Mouse (Mus musculus) cerebellum, adult 9-11 months (tissue): ENCODE data around the gene Pim2.

Experiments
- DNase-seq: peaks from one replicate; pipeline ENCODE4 v3.0.0; 2022

Gene Pim2

DNA sequence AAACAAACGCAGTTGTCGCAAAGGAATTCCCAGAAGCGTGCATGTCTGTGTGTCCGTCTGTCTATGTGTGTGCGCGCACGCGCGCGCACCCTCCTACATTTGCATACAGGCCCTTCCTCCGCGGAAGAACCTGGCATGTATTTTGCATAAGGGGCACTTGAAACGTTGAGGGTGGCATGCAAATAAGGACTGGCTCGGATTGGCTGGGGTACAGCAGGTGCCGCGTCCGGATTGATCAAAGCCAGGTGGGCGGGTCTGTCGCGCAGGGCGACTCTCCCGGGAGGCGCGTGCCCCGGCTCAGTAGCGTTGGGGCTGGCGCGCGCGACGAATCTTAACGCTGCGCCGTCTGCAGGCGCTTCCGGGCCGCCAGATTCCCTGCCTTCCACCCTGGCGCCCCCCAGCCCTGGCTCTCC lies at the start of gene Pim2:
Gene Pim2, plus strand, starts transcription at position 256 of the 413 bp plus-strand sequence.
- DNase-seq, result peak; percentile 94

GRCm38 (mm10) chrX:7837146-7837545 lies 40.9 kb upstream of the Pim2 start:
- DNase-seq, result no peak

GRCm38 (mm10) chrX:7840842-7841162 lies 37.3 kb upstream of the Pim2 start:
- DNase-seq, result no peak

DNA sequence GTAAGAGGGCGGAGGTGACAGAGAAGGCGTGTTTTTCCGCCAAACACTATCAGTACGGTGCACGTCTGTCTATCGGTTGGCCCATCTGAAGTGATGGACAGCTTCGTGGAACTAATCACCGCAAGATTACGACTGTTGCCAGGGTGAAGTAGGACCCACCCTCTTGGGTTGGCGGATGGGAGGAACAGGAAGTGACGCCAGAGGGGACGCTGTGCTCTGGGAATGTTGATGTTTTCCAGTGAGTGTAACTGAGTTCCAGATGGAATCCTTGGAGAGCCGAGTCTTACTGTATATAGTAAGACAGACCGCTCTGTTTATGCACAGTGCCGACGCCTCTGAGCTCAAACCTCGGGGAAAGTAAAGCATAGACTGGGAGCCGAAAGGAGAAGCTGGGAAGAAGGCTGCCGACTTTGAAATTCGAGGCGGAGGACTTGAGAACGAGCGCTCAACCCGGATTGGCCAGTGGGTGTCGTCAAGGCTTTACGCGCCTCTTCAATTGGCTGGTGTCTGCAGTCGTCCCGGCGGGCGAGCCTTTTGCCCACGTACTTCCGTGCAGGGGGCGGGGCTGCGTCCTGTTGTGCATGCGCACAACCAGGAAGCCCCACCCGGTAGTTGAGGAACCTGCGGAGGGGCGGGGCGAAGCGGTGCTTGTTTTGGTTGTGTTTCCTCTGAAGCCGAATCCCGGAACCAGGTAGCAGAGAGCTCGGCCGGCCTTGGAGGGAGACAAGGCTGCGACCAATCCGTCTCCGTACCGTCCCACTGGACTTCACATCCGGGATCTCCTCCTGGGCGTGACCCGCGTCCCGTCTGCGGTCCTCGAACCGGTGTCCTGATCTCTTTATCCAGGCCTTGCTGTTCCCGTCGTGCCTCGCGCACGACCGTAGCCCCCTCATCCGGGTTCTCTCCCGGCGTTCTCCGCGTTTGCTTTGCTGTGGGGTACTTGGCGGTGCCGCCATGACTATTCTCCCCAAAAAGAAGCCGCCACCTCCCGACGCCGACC lies 36.6 kb upstream of the Pim2 start, which contains the start of gene Otud5:
Gene Otud5, plus strand, starts transcription at position 202 of the 1,000 bp plus-strand sequence.
- peak; percentile 97 for DNase-seq

DNA sequence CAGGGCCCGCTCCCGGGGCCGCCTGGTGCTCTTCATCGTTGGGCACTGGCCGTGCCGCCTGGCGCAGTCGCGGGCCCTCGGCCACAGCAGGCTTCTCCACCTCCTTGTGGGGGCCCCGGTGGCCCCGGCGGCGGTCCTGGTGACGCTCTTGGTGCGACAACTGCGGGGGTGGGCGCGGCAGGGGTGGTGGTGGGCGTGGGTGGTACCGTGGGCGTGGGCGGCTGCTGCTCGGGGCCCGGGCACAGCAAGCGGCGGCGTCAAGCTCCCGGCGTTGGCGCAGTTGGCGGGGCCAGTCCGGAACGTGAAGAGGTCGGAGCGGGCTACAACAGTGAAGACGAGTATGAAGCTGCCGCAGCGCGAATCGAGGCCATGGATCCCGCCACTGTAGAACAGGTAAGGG lies 35.7 kb upstream of the Pim2 start:
- DNase-seq, result no peak

- DNase-seq, result no peak
These were observed 30.2 kb upstream of the Pim2 start for GRCm38 (mm10) chrX:7847845-7848244.

DNA sequence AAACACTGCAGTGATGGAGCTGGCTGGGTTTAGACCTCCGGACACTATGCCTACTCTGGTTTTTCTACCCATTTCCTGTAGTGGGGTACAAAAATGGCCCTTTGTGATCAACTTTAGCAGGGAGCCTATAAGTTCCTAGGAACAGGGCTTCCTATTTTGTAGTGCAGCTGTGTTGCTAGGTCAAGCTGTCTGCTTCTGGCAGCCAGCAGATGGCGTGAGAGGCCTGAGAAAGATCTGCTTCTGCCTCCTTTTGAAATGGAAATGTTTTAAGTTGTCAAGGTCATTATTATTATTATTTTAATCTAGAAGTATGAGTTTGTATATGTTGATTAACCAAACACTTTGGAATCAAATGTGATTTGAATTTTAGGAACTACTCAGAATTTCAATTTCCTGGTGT lies 23.5 kb upstream of the Pim2 start:
- no peak for DNase-seq

- no peak for DNase-seq
These were observed 18.8 kb upstream of the Pim2 start for GRCm38 (mm10) chrX:7859191-7859753.

GRCm38 (mm10) chrX:7863181-7863580 lies 14.9 kb upstream of the Pim2 start:
- no peak for DNase-seq

- DNase-seq, result no peak
These were observed 13.5 kb upstream of the Pim2 start for GRCm38 (mm10) chrX:7864551-7864950.

- no peak for DNase-seq
These were observed 12.7 kb upstream of the Pim2 start for GRCm38 (mm10) chrX:7865343-7865742.

DNA sequence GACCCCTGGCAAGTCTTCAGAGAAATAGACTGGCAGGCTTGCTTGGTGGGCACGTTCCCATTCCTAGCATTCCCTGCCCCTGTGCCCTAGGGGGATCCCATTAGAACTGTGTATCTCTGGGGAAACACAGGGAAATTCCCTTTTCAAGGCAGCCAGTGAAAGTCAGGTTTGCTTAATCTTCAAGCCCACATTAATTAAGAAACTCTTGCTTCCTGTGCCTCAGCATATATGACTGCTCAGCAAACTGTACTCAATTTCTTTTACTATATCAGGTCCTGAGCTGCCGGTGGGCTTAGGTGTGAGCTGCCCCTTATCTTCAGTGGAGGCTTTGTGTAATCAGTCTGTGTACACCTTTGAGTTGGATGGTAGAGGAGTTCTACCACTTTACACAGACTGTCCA lies 12.3 kb upstream of the Pim2 start:
- DNase-seq, result no peak

DNA sequence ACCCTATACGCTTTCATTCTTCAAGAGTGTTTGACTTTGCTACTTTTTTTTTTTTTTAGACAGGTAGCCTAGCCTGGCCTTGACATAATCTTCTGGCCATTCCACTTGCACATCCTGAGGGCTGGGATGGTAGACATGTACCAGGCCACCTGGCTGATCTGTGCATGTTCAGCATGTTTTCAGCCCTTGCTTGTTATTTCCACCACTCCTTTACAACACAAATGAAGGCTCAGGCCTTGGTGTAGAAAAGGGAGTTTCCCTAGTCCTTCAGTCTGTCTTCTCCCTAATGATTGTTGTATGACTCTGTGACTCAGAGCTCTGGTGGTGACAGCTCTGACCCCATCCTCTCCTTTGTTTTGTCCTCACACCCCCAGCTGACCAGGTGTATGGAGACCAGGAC lies 10.9 kb upstream of the Pim2 start:
- DNase-seq, result no peak

DNA sequence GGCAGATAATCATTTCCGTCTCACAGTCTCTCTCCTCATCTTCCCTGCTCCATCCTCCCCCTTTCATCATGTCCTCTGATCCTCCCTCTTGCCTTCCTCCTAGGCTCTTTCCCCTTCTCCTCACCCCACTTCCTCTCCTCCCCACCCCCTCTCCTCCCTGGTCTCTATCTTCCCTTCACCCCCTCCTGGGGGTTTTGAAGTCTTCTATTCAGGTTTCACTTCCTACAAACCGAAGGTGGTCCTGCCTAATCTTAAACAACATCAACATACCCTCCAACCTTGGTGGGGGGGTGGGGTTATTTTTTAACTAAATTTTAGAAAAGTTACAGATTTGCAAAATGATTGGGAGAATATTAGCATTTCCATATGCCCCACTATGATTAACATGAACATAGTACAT lies 9.6 kb upstream of the Pim2 start:
- no peak for DNase-seq

GRCm38 (mm10) chrX:7869826-7870225 lies 8.2 kb upstream of the Pim2 start:
- DNase-seq, result no peak

- DNase-seq, result peak; percentile 69
These were observed 433 bp downstream of the Pim2 start for GRCm38 (mm10) chrX:7878495-7878894.

GRCm38 (mm10) chrX:7879819-7880218 lies 1.8 kb downstream of the Pim2 start:
- DNase-seq, result peak; percentile 87

GRCm38 (mm10) chrX:7883841-7884567 lies 5.9 kb downstream of the Pim2 start, which contains the start of gene Slc35a2:
Slc35a2 (plus strand) TSS chrX:7884028.
- DNase-seq, result peak; percentile 91

- peak; percentile 39 for DNase-seq
These were observed 20.1 kb downstream of the Pim2 start for GRCm38 (mm10) chrX:7898211-7898610.

DNA sequence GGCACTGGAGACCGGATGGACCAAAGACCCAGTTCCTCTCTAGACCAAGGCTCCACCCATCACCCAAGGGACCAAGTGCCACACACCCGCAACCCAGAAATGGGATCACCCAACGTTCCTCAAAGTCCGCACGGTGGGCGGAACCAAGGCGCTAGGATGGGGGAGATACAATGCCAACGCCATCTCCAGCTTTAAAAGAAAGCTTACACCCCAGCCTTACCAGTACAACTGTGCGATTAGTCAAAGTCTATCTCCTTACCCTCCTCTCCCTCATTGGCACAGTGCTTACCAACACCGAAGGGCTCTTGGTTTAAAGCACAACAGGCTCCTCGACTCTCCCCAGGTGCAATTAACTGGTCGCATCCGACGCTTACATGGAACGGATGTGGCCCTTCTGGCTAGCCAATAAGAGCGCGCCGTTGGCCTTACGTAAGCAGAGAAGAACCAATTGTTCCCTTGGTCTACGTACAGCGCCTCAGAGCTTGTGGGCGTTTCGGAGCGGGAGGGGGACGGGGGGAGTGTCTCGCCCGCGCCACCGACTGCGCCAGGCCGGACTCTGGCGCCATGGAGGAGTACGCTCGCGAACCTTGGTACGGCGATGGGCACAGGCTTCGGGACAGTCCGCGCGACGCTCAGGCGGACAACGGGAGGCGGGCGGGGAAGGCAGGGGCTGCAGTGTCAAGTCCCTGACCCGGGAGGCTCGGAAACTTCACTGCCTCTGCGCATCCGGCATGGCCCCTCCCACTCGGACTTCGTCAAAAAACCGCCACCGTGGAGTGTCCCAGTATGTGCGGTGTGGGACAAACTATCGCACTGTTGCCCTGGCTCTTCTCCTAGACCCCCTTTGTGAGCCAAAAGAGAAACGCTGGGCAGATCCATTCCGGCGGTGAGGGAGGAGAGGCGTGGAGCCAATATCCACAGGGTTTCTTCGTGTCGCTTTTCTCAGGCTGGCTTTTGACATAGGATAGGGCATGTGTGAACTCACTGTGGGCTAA lies 21.1 kb downstream of the Pim2 start, which contains the start of the genes Pqbp1 and Timm17b:
Gene Pqbp1, minus strand, starts transcription at position 390 of the 995 bp plus-strand sequence.
Gene Timm17b, plus strand, starts transcription at position 478 of the 995 bp plus-strand sequence.
- DNase-seq, result peak; percentile 95

DNA sequence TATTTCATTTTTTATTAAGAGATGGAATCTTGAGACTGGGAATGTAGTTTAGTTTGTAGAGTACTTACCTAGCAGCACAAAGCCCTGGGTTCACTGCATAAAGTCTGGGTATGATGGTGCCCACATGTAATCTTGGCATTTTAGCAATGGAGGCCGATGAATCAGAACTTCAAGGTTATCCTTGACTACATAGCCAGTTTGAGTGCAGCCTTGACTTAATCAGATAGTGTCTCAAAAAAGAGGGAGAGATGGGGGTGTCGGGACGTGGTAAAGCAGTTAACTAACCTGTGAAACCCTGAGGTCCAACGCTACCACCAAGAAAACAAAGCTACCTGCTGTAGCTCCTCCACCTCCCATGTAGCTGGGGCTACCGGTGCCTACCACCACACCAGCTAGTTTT lies 26.4 kb downstream of the Pim2 start:
- no peak for DNase-seq

DNA sequence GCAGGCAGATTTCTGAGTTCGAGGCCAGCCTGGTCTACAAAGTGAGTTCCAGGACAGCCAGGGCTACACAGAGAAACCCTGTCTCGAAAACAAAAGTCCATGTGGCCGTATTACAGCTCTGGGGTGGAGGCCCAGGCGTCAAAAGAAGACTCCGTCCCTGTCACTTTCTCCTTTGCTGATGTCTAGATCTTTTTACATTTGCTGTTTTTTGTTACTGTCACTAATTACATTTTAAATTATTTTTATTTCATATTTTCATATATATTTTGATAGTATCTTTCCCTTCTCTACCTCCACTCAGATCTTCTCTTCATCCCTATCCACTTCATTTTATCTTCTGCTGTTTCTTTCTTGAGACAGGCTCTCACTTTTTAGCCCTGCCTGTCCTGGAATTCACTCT lies 29.7 kb downstream of the Pim2 start, which contains the start of gene Gm10491:
Gene Gm10491, minus strand, starts transcription at position 101 of the 400 bp plus-strand sequence.
- DNase-seq, result no peak
